Mouse (Mus musculus) lung, adult 2 months (tissue): ENCODE measurements at regions not wholly inside any gene's neighbourhood (a gene's known extent, or its start where the extent isn't known, plus 50 kb on each side); places are given as distances from the start of the nearest gene placed in this dataset.

ENCODE experiments used
- CTCF ChIP-seq: fragments of 200-500 bp; IDR thresholded peaks from 2 replicates; pipeline ENCODE4 v1.5.1; 2011; ENCODE audit warnings: mild to moderate bottlenecking, low read length, control low read depth; ENCODE audit not compliant: insufficient read depth
- POLR2A ChIP-seq: fragments of 200-500 bp; IDR thresholded peaks from 2 replicates; pipeline ENCODE4 v1.6.1; 2011; ENCODE audit warnings: low read depth, mild to moderate bottlenecking, control low read depth, low read length, borderline replicate concordance; ENCODE audit errors: extremely low read depth

DNA sequence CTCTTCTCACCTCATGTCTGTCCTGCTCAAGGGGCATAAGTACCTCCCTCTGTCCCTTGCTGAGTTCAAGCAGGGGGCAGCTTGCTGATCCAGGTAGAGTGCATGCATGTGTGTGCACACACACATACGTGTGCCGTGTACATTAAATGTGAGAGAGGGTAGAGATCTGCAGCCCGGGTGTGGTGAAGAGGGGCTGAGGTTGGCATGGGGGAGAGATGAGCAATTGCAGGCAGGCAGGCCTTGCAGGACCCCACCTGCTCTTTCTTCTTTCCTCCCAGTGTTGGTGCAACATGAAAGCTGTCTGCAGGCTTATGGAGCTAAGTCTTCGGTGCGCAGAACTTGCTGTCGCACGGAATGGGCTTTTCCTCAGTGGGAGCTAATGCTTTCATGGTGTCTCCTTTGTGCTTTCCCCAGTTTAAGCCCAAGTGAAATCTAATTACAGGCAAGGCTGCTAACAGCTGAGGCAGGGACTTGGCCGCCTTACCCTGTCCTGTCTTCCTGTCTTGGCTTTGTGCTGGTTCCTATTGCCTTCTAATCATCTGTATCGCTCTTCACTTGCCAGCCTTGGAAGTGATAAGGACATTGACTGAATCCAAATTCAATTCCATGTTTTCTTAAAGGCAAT lies 188.5 kb upstream of the Lef1 start:
- TF ChIP-seq CTCF (no peak), POLR2A (no peak)
